Comparison of ENCODE assay signal across 14 mouse cellular contexts in the genomic region with DNA sequence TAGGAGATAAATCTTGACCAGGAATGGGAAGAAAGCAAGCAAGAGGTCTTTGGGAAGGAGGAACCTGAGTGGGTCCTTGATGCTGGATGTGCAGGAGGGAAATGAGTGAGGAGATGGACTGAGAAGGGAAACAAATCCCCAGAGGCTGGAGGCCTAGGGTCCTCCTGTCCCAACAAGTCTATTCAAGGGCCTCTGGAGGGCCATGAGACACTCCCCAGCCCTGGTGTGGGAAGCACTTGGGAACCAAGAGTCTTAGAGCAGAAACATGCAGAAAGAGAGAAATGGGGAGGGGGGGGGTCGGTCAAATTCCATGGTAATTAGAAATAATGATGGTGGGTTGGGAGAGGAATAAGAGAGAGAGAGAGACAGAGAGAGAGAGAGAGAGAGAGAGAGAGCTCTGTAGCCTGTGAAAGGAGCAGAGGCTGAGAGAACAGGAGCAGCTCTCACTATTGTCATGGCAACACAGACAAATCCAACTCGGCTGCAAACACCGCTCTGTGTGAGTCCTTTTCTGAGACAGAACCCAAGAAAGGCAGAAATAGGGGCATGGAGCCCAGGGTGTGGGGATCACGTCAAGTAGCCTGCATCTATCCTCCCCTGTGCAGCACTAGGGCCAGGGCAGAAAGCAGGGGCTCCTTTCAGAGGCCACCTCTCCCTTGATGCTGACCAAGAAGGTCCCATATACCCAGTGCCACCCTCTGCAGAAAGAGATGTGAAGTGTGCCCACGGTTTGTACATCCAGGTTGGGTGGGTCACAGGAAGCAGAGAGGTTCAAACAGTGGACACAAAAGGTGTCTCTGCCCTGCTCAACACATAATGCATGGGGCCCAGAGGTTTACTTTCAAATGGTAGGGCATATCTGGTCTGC. TPM values are rescaled to one million over a fixed set of nuclear protein-coding genes. Genes with fewer than 3 reads are reported as not detected.
DNase-seq lines count a peak whose midpoint lies in the region; ATAC-seq and TF ChIP-seq lines count a peak whose summit lies in the region.
"Had no signal": no experiment of that assay in that cellular context is flagged by ENCODE, and none has a peak within 500 bp of the region (broad histone marks: within the 10 kb centered on the region; RNA-seq: fewer than 3 reads in every experiment).

No protein-coding gene starts in this region.

- H3K4me3 ChIP-seq in forebrain, embryonic 14.5 days (ENCODE audit: low read depth, low read length) = no peak overlapping the region
- H3K4me3 ChIP-seq in olfactory bulb, adult 2 months (ENCODE audit: insufficient read depth, low read depth, low read length) = no peak overlapping the region
- no peak overlapping the region for H3K4me3 ChIP-seq in kidney, embryonic 15.5 days (replicated peaks)
- H3K4me3 ChIP-seq: heart, embryonic 15.5 days; limb, embryonic 12.5 days had no signal

- WGBS in forebrain, embryonic 14.5 days = 15% methylated on average over 5 of the region's 5 CpGs
- WGBS in olfactory bulb, adult 2 months = 18% methylated on average over 5 of the region's 5 CpGs
- 65% methylated on average over 5 of the region's 5 CpGs for WGBS in kidney, embryonic 15.5 days

- H3K4me1 ChIP-seq in forebrain, embryonic 14.5 days (ENCODE audit: control insufficient read depth, insufficient read depth, low read length) = peaks cover 12% of the 10 kb centered on the region
- peaks cover 37% of the 10 kb centered on the region for H3K4me1 ChIP-seq in olfactory bulb, adult 2 months (ENCODE audit: control insufficient read depth, insufficient read depth, low read length)
- no peaks in the 10 kb centered on the region for H3K4me1 ChIP-seq in kidney, embryonic 15.5 days
- H3K4me1 ChIP-seq: limb, embryonic 12.5 days had no signal

- peak overlapping the region; percentile 53; the same call in 1 of the 2 replicates for H3K27ac ChIP-seq in forebrain, embryonic 14.5 days (ENCODE audit: low read depth, low read length)
- peak overlapping the region; percentile 62 for H3K27ac ChIP-seq in olfactory bulb, adult 2 months (ENCODE audit: insufficient read depth, low read depth, low read length)
- no peak overlapping the region for H3K27ac ChIP-seq in kidney, embryonic 15.5 days
- H3K27ac ChIP-seq: heart, embryonic 15.5 days; kidney, postnatal 0 days; limb, embryonic 12.5 days had no signal

- no peak for DNase-seq in frontal cortex, postnatal 25 days (ENCODE audit: low spot score in 2 of 2)
- peak; percentile 84 for DNase-seq in forebrain, embryonic 14.5 days (ENCODE audit: low spot score)
- peak; percentile 47 to 48 for DNase-seq in layer of hippocampus, adult 8-10 months (ENCODE audit: low spot score in 2 of 2)
- DNase-seq in gastrocnemius, adult 18-20 months (ENCODE audit: low spot score) = no peak
- DNase-seq in spleen, postnatal 36 days (ENCODE audit: low spot score in 2 of 2) = no peak
- DNase-seq: adrenal gland, postnatal 36 days; cerebellum, postnatal 14 days had no signal

- no peak overlapping the region for H3K4me2 ChIP-seq in forebrain, embryonic 14.5 days (ENCODE audit: low read length)
- H3K4me2 ChIP-seq in kidney, embryonic 15.5 days = no peak overlapping the region
- H3K4me2 ChIP-seq: heart, embryonic 15.5 days; limb, embryonic 12.5 days had no signal

- no peaks in the 10 kb centered on the region for H3K36me3 ChIP-seq in forebrain, embryonic 14.5 days (ENCODE audit: control insufficient read depth, insufficient read depth, low read length)
- H3K36me3 ChIP-seq in kidney, embryonic 15.5 days = no peaks in the 10 kb centered on the region
- H3K36me3 ChIP-seq: heart, embryonic 15.5 days; limb, embryonic 12.5 days had no signal

- TF ChIP-seq CTCF in olfactory bulb, adult 2 months (IDR thresholded peaks at IDR 0.05; ENCODE audit: insufficient read depth, low read depth, low read length) = no peak

- H3K9ac ChIP-seq in forebrain, embryonic 14.5 days (ENCODE audit: low read length) = no peak overlapping the region
- H3K9ac ChIP-seq in kidney, embryonic 15.5 days = no peak overlapping the region
- H3K9ac ChIP-seq: heart, embryonic 15.5 days; limb, embryonic 12.5 days had no signal

- ATAC-seq in frontal cortex, adult (ENCODE audit: low TSS enrichment) = peak; percentile 91
- ATAC-seq in forebrain, embryonic 14.5 days = peak; percentile 83
- no peak for ATAC-seq in kidney, embryonic 15.5 days (replicated peaks; ENCODE audit: low FRiP score)
- ATAC-seq: lung, postnatal 0 days had no signal

- H3K9me3 ChIP-seq in forebrain, embryonic 14.5 days (replicated peaks; ENCODE audit: control insufficient read depth, low read length) = no peaks in the 10 kb centered on the region
- no peaks in the 10 kb centered on the region for H3K9me3 ChIP-seq in kidney, embryonic 15.5 days (replicated peaks)
- H3K9me3 ChIP-seq: heart, embryonic 15.5 days; limb, embryonic 12.5 days had no signal

- H3K27me3 ChIP-seq in forebrain, embryonic 14.5 days (replicated peaks; ENCODE audit: control insufficient read depth, insufficient read depth, low read length) = no peaks in the 10 kb centered on the region
- H3K27me3 ChIP-seq in kidney, embryonic 15.5 days = 0 out of 2 replicates have a peak, but pooled peaks cover 10% of the 10 kb centered on the region

- TF ChIP-seq POLR2A in olfactory bulb, adult 2 months (IDR thresholded peaks at IDR 0.05; ENCODE audit: insufficient read depth, low read depth, low read length) = no peak

RNA-seq across cellular contexts. Expression of gene Lrrn2, which starts 21.3 kb away (rescaled TPM):
- 25.2 and 35.3 TPM in 2 replicates for polyA plus RNA-seq in forebrain, embryonic 14.5 days (2014; fragmentation: Nextera tagmentation; extraction: Ambion mirVana)
- total RNA-seq in layer of hippocampus, adult 8-10 months (2022) = 100 to 1,000 TPM; 182 to 196 (median 188) TPM
- polyA plus RNA-seq in olfactory bulb, adult 2 months (2012; ENCODE audit: insufficient read depth, insufficient read length, low replicate concordance, missing spikeins) = not detected in 2 replicates
- under 1 TPM; 0.32 to 0.57 TPM for total RNA-seq in gastrocnemius, adult 18-20 months (2021)
- 4.2 and 6.9 TPM in 2 replicates for polyA plus RNA-seq in kidney, embryonic 15.5 days (2015; fragmentation: Nextera tagmentation; extraction: Ambion mirVana)

Comparison
In these comparisons a context has a peak if more than half of its experiments do, and no peak if none do; other contexts are left out.
1. DNase-seq: peak in forebrain, embryonic 14.5 days (single experiment) and layer of hippocampus, adult 8-10 months (2 of 2); none in frontal cortex, postnatal 25 days (0 of 2), gastrocnemius, adult 18-20 months (single experiment) and spleen, postnatal 36 days (0 of 2).